ENCODE assay signal across 21 mouse cellular contexts in the genomic region with DNA sequence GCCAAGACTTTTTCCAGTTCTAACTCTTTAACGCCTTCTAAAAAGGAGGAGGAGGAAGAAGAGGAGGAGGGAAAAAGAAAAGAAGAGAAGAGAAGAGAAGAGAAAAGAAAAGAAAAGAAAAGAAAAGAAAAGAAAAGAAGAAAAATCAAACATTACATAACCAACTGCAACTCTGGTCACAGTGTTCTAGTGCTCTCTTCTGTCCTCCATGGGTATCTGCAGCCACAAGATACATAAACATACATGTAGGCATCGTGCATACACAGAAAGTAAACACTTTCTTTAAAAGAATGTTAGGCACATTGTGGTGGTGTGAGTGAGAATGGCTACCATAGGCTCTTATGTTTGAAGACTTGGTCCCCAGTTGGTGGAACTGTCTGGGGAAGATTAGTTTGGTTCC. TPM values are rescaled to one million over a fixed set of nuclear protein-coding genes. Genes with fewer than 3 reads are reported as not detected.
DNase-seq lines count a peak whose midpoint lies in the region; ATAC-seq and TF ChIP-seq lines count a peak whose summit lies in the region.
"Had no signal": no experiment of that assay in that cellular context is flagged by ENCODE, and none has a peak within 500 bp of the region (broad histone marks: within the 10 kb centered on the region; RNA-seq: fewer than 3 reads in every experiment).

No protein-coding gene starts in this region.

- no peak overlapping the region for H3K4me3 ChIP-seq in forebrain, embryonic 10.5 days
- no peak overlapping the region for H3K4me3 ChIP-seq in forebrain, embryonic 13.5 days
- H3K4me3 ChIP-seq in hindbrain, postnatal 0 days (ENCODE audit: low read length) = no peak overlapping the region
- no peak overlapping the region for H3K4me3 ChIP-seq in hindbrain, embryonic 12.5 days
- H3K4me3 ChIP-seq in liver, embryonic 14.5 days (ENCODE audit: insufficient read depth in 1 of 2, low read depth in 2 of 2, low read length in 2 of 2) = no peak overlapping the region
- no peak overlapping the region for H3K4me3 ChIP-seq in liver, embryonic 12.5 days
- H3K4me3 ChIP-seq in CH12.LX (replicated peaks in 1 of 3; ENCODE audit: low read depth in 2 of 3, low read length in 2 of 3, poor library complexity in 1 of 3) = no peak overlapping the region
- H3K4me3 ChIP-seq: embryonic facial prominence, embryonic 10.5 days had no signal

- in situ Hi-C loops in CH12.LX (cut with MboI; ENCODE audit: low pct_ligation_motif_present, low pct_unique_long_range_greater_than_20kb, low sequenced_read_pairs) = no loop called here

- H3K4me2 ChIP-seq in forebrain, embryonic 13.5 days = no peak overlapping the region
- H3K4me2 ChIP-seq in hindbrain, postnatal 0 days (ENCODE audit: low read depth, low read length) = no peak overlapping the region
- no peak overlapping the region for H3K4me2 ChIP-seq in hindbrain, embryonic 12.5 days (replicated peaks)
- no peak overlapping the region for H3K4me2 ChIP-seq in liver, embryonic 14.5 days (ENCODE audit: low read depth)
- H3K4me2 ChIP-seq in liver, embryonic 12.5 days = no peak overlapping the region
- no peak overlapping the region for H3K4me2 ChIP-seq in CH12.LX (ENCODE audit: insufficient read depth, low read depth, poor library complexity, severe bottlenecking)
- H3K4me2 ChIP-seq: hindbrain, embryonic 14.5 days had no signal

- no peak for ATAC-seq in forebrain, embryonic 13.5 days
- no peak for ATAC-seq in hindbrain, postnatal 0 days
- ATAC-seq in hindbrain, embryonic 12.5 days (ENCODE audit: low FRiP score) = no peak
- ATAC-seq in liver, embryonic 14.5 days (ENCODE audit: insufficient read depth) = no peak
- no peak for ATAC-seq in liver, embryonic 12.5 days
- ATAC-seq: CD4-positive, CD25-positive, alpha-beta regulatory T cell, adult 4 months; forebrain, embryonic 16.5 days had no signal

- no peak for TF ChIP-seq POLR2A in CH12.LX (IDR thresholded peaks at IDR 0.05; ENCODE audit: low read depth, low read length)

- TF ChIP-seq EP300 in liver, embryonic 14.5 days (IDR thresholded peaks at IDR 0.05; ENCODE audit: low read depth) = no peak
- TF ChIP-seq EP300 in CH12.LX (IDR thresholded peaks at IDR 0.05; ENCODE audit: low read length) = no peak

- DNase-seq in forebrain, embryonic 10.5 days (ENCODE audit: extremely low spot score, low spot score) = peak; percentile 2
- no peak for DNase-seq in hindbrain, postnatal 0 days (ENCODE audit: low spot score)
- DNase-seq in liver, embryonic 14.5 days (ENCODE audit: low read depth in 3 of 3, low spot score in 3 of 3) = no peak
- DNase-seq in CH12.LX (ENCODE audit: extremely low read depth) = no peak
- no peak for DNase-seq in kidney, postnatal 25 days
- DNase-seq: adrenal gland, adult 2 months; adrenal gland, postnatal 25 days; B cell, adult 2 months; cerebellum, adult 18-20 months; cerebellum, adult 9-11 months; cerebellum, postnatal 36 days; gastrocnemius, postnatal 14 days; heart, postnatal 14 days had no signal

- peak; percentile 49 for TF ChIP-seq CTCF in hindbrain, postnatal 0 days (IDR thresholded peaks at IDR 0.05; ENCODE audit: low read depth)
- peak; percentile 21; the same call in 1 of the 2 replicates for TF ChIP-seq CTCF in liver, embryonic 14.5 days (IDR thresholded peaks at IDR 0.05; ENCODE audit: low read depth)
- TF ChIP-seq CTCF in CH12.LX (conservative IDR thresholded peaks at IDR 0.05 in 1 of 2, IDR thresholded peaks at IDR 0.05 in 1 of 2; ENCODE audit: low read depth in 2 of 2, low read length in 2 of 2) = peak in 1 of 2 experiments; percentile 31; a peak in 2 of 4 replicates

- peak; percentile 21 for TF ChIP-seq RAD21 in CH12.LX (IDR thresholded peaks at IDR 0.05; ENCODE audit: low read depth, low read length)

- 87% methylated on average over 2 of the region's 2 CpGs for WGBS in forebrain, embryonic 10.5 days
- 81% methylated on average over 2 of the region's 2 CpGs for WGBS in forebrain, embryonic 13.5 days
- 83% methylated on average over 2 of the region's 2 CpGs for WGBS in hindbrain, postnatal 0 days
- WGBS in hindbrain, embryonic 12.5 days = 78% methylated on average over 2 of the region's 2 CpGs
- WGBS in liver, embryonic 14.5 days (ENCODE audit: insufficient replicate concordance) = 52% methylated on average over 2 of the region's 2 CpGs
- WGBS in liver, embryonic 12.5 days (ENCODE audit: insufficient replicate concordance) = 72% methylated on average over 2 of the region's 2 CpGs

- H3K9ac ChIP-seq in forebrain, embryonic 13.5 days = no peak overlapping the region
- H3K9ac ChIP-seq in hindbrain, postnatal 0 days (replicated peaks; ENCODE audit: low read length) = no peak overlapping the region
- H3K9ac ChIP-seq in hindbrain, embryonic 12.5 days = no peak overlapping the region
- H3K9ac ChIP-seq in liver, embryonic 14.5 days (replicated peaks) = no peak overlapping the region
- no peak overlapping the region for H3K9ac ChIP-seq in liver, embryonic 12.5 days
- no peak overlapping the region for H3K9ac ChIP-seq in CH12.LX (ENCODE audit: insufficient read depth, low read depth)
- H3K9ac ChIP-seq: hindbrain, embryonic 14.5 days had no signal

- H3K79me2 ChIP-seq in CH12.LX (replicated peaks; ENCODE audit: control insufficient read depth, extremely low read depth, insufficient read depth, poor library complexity, severe bottlenecking) = no peaks in the 10 kb centered on the region

- no peaks in the 10 kb centered on the region for H3K36me3 ChIP-seq in forebrain, embryonic 10.5 days (replicated peaks)
- no peaks in the 10 kb centered on the region for H3K36me3 ChIP-seq in forebrain, embryonic 13.5 days (ENCODE audit: poor library complexity, severe bottlenecking)
- H3K36me3 ChIP-seq in hindbrain, postnatal 0 days (ENCODE audit: insufficient read depth, low read length) = no peaks in the 10 kb centered on the region
- H3K36me3 ChIP-seq in hindbrain, embryonic 12.5 days = no peaks in the 10 kb centered on the region
- no peaks in the 10 kb centered on the region for H3K36me3 ChIP-seq in liver, embryonic 14.5 days (replicated peaks; ENCODE audit: control insufficient read depth, insufficient read depth, low read depth)
- H3K36me3 ChIP-seq in liver, embryonic 12.5 days = no peaks in the 10 kb centered on the region
- H3K36me3 ChIP-seq in CH12.LX (replicated peaks in 1 of 2; ENCODE audit: control insufficient read depth in 1 of 2, insufficient read depth in 1 of 2, low read length in 1 of 2) = no peaks in the 10 kb centered on the region
- H3K36me3 ChIP-seq: embryonic facial prominence, embryonic 10.5 days had no signal

- no peaks in the 10 kb centered on the region for H3K9me3 ChIP-seq in forebrain, embryonic 10.5 days
- H3K9me3 ChIP-seq in forebrain, embryonic 13.5 days (replicated peaks) = no peaks in the 10 kb centered on the region
- no peaks in the 10 kb centered on the region for H3K9me3 ChIP-seq in hindbrain, postnatal 0 days (ENCODE audit: low read length)
- no peaks in the 10 kb centered on the region for H3K9me3 ChIP-seq in hindbrain, embryonic 12.5 days (replicated peaks)
- H3K9me3 ChIP-seq in liver, embryonic 14.5 days (ENCODE audit: control insufficient read depth, low read length) = no peaks in the 10 kb centered on the region
- no peaks in the 10 kb centered on the region for H3K9me3 ChIP-seq in liver, embryonic 12.5 days (replicated peaks)
- no peaks in the 10 kb centered on the region for H3K9me3 ChIP-seq in CH12.LX (replicated peaks; ENCODE audit: low read length)
- H3K9me3 ChIP-seq: embryonic facial prominence, embryonic 10.5 days had no signal

- dilution Hi-C loops in CH12.LX (cut with MboI; ENCODE audit: extremely low pct_ligation_motif_present, extremely low pct_unique_long_range_greater_than_20kb, low sequenced_read_pairs) = no loop called here

- peaks cover 5% of the 10 kb centered on the region; the same call in 1 of the 2 replicates for H3K4me1 ChIP-seq in forebrain, embryonic 10.5 days
- no peaks in the 10 kb centered on the region for H3K4me1 ChIP-seq in forebrain, embryonic 13.5 days
- no peaks in the 10 kb centered on the region for H3K4me1 ChIP-seq in hindbrain, postnatal 0 days (ENCODE audit: insufficient read depth, low read length)
- no peaks in the 10 kb centered on the region for H3K4me1 ChIP-seq in hindbrain, embryonic 12.5 days
- no peaks in the 10 kb centered on the region for H3K4me1 ChIP-seq in liver, embryonic 14.5 days (replicated peaks; ENCODE audit: control insufficient read depth in 2 of 2, insufficient read depth in 2 of 2, low read length in 1 of 2)
- H3K4me1 ChIP-seq in liver, embryonic 12.5 days = peaks cover 2% of the 10 kb centered on the region; the same call in 1 of the 2 replicates
- H3K4me1 ChIP-seq in CH12.LX (ENCODE audit: control insufficient read depth in 1 of 2, insufficient read depth in 2 of 2) = no peaks in the 10 kb centered on the region
- H3K4me1 ChIP-seq: embryonic facial prominence, embryonic 10.5 days had no signal

- H3K27ac ChIP-seq in forebrain, embryonic 10.5 days = no peak overlapping the region
- H3K27ac ChIP-seq in forebrain, embryonic 13.5 days = no peak overlapping the region
- no peak overlapping the region for H3K27ac ChIP-seq in hindbrain, postnatal 0 days
- no peak overlapping the region for H3K27ac ChIP-seq in hindbrain, embryonic 12.5 days
- H3K27ac ChIP-seq in liver, embryonic 14.5 days = no peak overlapping the region
- no peak overlapping the region for H3K27ac ChIP-seq in liver, embryonic 12.5 days
- H3K27ac ChIP-seq in CH12.LX (ENCODE audit: insufficient read depth, low read depth) = no peak overlapping the region
- H3K27ac ChIP-seq: embryonic facial prominence, embryonic 10.5 days; hindbrain, embryonic 14.5 days had no signal

- peaks cover 18% of the 10 kb centered on the region; the same call in 1 of the 2 replicates for H3K27me3 ChIP-seq in forebrain, embryonic 10.5 days (ENCODE audit: poor library complexity, severe bottlenecking)
- 0 out of 2 replicates have a peak, but pooled peaks cover 5% of the 10 kb centered on the region for H3K27me3 ChIP-seq in forebrain, embryonic 13.5 days
- no peaks in the 10 kb centered on the region for H3K27me3 ChIP-seq in hindbrain, postnatal 0 days (ENCODE audit: insufficient read depth, low read length)
- no peaks in the 10 kb centered on the region for H3K27me3 ChIP-seq in hindbrain, embryonic 12.5 days
- H3K27me3 ChIP-seq in liver, embryonic 14.5 days (ENCODE audit: control insufficient read depth, insufficient read depth, low read length) = no peaks in the 10 kb centered on the region; the same call in 1 of the 2 replicates
- H3K27me3 ChIP-seq in liver, embryonic 12.5 days (replicated peaks) = peaks cover 12% of the 10 kb centered on the region
- no peaks in the 10 kb centered on the region for H3K27me3 ChIP-seq in CH12.LX (replicated peaks)

RNA-seq across cellular contexts. Expression of a gene that starts 5.9 kb away (rescaled TPM):
- 22.3 and 22.4 TPM in 2 replicates for polyA plus RNA-seq in forebrain, embryonic 10.5 days (2016; fragmentation: Nextera tagmentation; extraction: Ambion mirVana)
- 9.3 and 12.8 TPM in 2 replicates for polyA plus RNA-seq in forebrain, embryonic 13.5 days (2015; fragmentation: Nextera tagmentation; extraction: Ambion mirVana)
- total RNA-seq in hindbrain, postnatal 0 days (2014; rRNA removed) = 14.7 and 18.1 TPM in 2 replicates
- polyA plus RNA-seq in hindbrain, postnatal 0 days (2015; fragmentation: Nextera tagmentation; extraction: Ambion mirVana) = 24.9 and 26.8 TPM in 2 replicates
- 14.9 and 15.8 TPM in 2 replicates for polyA plus RNA-seq in hindbrain, embryonic 12.5 days (2016; fragmentation: Nextera tagmentation; extraction: Ambion mirVana)
- 7.5 and 13.8 TPM in 2 replicates for polyA plus RNA-seq in liver, embryonic 14.5 days (2012; rRNA removed)
- 24.0 and 26.5 TPM in 2 replicates for polyA plus RNA-seq in liver, embryonic 14.5 days (2014; fragmentation: Nextera tagmentation; extraction: Ambion mirVana)
- 24.6 and 26.6 TPM in 2 replicates for polyA plus RNA-seq in liver, embryonic 12.5 days (2016; fragmentation: Nextera tagmentation; extraction: Ambion mirVana)
- total RNA-seq in CH12.LX (2012; rRNA removed) (14.4 TPM in 2 replicates), CH12.LX (2014; rRNA removed) (16.6 and 16.8 TPM in 2 replicates)
- polyA plus RNA-seq in CH12.LX (2012; ENCODE audit: insufficient read length, low read depth) = 10.7 and 11.5 TPM in 2 replicates

RNA-seq across cellular contexts. Expression of a gene that starts 46.0 kb away (rescaled TPM):
- 8.7 and 9.3 TPM in 2 replicates for polyA plus RNA-seq in forebrain, embryonic 10.5 days (2016; fragmentation: Nextera tagmentation; extraction: Ambion mirVana)
- polyA plus RNA-seq in forebrain, embryonic 13.5 days (2015; fragmentation: Nextera tagmentation; extraction: Ambion mirVana) = 6.4 and 7.6 TPM in 2 replicates
- total RNA-seq in hindbrain, postnatal 0 days (2014; rRNA removed) = 37.6 and 48.8 TPM in 2 replicates
- polyA plus RNA-seq in hindbrain, postnatal 0 days (2015; fragmentation: Nextera tagmentation; extraction: Ambion mirVana) = 9.4 and 11.1 TPM in 2 replicates
- 9.0 and 10.3 TPM in 2 replicates for polyA plus RNA-seq in hindbrain, embryonic 12.5 days (2016; fragmentation: Nextera tagmentation; extraction: Ambion mirVana)
- 1.9 and 2.1 TPM in 2 replicates for polyA plus RNA-seq in liver, embryonic 14.5 days (2012; rRNA removed)
- 1.7 and 1.9 TPM in 2 replicates for polyA plus RNA-seq in liver, embryonic 14.5 days (2014; fragmentation: Nextera tagmentation; extraction: Ambion mirVana)
- polyA plus RNA-seq in liver, embryonic 12.5 days (2016; fragmentation: Nextera tagmentation; extraction: Ambion mirVana) = 1.6 and 2.1 TPM in 2 replicates
- 2.1 and 3.9 TPM in 2 replicates for total RNA-seq in CH12.LX (2012; rRNA removed)
- 1.1 and 1.4 TPM in 2 replicates for total RNA-seq in CH12.LX (2014; rRNA removed)
- polyA plus RNA-seq in CH12.LX (2012; ENCODE audit: insufficient read length, low read depth) = 3.0 and 3.9 TPM in 2 replicates
- total RNA-seq: hematopoietic stem cell, adult 5-6 weeks had no signal
- polyA plus RNA-seq: CD4-positive, CD25-positive, alpha-beta regulatory T cell, adult 4 months had no signal
